Mouse (Mus musculus) c-Kit-positive CD71-negative TER-119-negative erythroid progenitor cells, embryonic 14.5 days (primary cell): Measurements from ENCODE around the gene Pmel.

Source experiments
- DNase-seq: peaks from one replicate; pipeline ENCODE4 v3.0.0-alpha.2; 2013; ENCODE audit warnings: low read depth

The Pmel gene

GRCm38 (mm10) chr10:128703895-128704294 lies at the start of gene Pmel:
Gene Pmel, plus strand, starts transcription at chr10:128704195.
- DNase-seq: no peak

DNA sequence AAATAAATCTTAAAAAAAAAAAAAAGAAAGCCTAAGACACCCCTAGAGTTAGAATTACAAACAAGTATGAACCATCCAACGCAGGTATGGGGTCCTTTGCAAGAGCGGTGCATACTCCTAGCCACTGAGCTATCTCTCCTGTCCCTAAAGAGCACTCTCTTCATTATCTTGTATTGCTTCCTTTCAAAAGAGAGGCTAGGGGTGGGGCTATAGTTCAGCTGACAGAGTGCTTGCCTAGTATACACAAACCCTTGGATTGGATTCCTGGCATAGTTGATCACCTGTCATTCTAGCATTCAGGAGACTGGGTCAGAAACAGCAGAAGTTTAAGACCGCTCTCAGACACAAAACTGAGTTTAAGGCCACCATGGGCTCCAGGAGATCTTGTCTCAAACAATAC lies 48.7 kb upstream of the Pmel start:
- no peak for DNase-seq

DNA sequence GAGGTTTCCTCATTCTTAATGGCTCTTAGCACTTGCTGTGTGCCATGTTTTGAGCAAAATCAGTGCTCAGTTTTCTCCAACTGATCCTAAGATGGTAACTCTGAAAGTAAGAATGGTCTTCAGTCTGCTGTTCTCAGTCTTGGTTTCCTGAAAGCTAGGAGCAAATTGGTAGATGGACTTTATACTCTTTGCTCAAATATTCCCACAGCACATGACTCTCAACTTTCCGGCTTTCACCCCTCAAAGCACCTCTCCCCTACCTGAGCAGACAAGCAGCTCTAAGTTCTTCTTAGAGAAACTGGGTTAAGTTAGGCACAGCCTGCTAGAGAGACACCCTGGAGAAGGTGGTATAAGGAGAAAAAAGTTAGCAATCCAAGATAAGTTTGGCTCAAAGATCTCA lies 47.3 kb upstream of the Pmel start:
- no peak for DNase-seq

GRCm38 (mm10) chr10:128657844-128658243 lies 46.2 kb upstream of the Pmel start:
- DNase-seq: no peak

DNA sequence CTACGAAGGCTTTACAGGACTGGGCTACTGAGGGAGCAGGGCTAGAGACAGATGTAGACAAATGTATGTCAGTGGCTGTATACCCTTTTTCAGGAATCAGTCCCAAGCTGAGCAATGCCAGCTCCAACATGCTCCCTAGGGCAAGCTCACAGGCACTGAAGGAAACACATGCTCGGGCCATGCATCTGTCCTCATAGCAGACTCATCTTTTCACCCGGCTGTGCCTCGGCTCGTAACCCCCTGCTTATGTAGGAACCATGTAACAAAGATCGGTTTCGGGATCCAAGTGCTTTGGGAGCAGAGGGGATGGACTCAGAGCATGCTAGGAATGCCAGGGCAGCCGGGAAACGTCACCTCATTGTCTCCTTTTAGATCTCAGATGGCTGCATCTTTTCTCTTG lies 44.5 kb upstream of the Pmel start:
- DNase-seq: no peak

- DNase-seq: no peak
Measured at GRCm38 (mm10) chr10:128662465-128662864, 41.5 kb upstream of the Pmel start.

- no peak for DNase-seq
Measured at GRCm38 (mm10) chr10:128663441-128664220, 40.4 kb upstream of the Pmel start.

- DNase-seq: no peak
Measured at GRCm38 (mm10) chr10:128664808-128665207, 39.2 kb upstream of the Pmel start.

DNA sequence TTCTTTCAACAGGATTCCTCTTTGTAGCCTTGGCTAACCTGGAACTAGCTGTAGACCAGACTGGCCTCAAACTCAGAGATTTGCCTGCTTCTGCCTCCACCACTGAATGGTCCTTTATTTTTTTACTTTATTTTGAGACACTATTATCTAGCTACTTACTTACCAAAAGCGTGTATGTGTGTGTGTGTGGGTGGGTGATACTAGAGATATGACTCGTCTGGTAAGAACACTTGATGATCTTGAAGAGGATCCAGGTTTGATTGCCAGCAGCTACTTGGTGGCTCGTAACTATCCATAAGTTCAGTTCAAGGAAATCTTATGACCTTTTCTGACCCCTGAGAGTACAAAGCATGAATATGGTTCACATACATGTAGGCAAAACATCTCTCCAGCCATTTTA lies 38.7 kb upstream of the Pmel start:
- DNase-seq: no peak

- DNase-seq: no peak
Measured at GRCm38 (mm10) chr10:128665806-128666205, 38.2 kb upstream of the Pmel start.

- DNase-seq: no peak
Measured at GRCm38 (mm10) chr10:128668790-128669672, 35.0 kb upstream of the Pmel start.

GRCm38 (mm10) chr10:128671148-128671547 lies 32.8 kb upstream of the Pmel start:
- DNase-seq: no peak

DNA sequence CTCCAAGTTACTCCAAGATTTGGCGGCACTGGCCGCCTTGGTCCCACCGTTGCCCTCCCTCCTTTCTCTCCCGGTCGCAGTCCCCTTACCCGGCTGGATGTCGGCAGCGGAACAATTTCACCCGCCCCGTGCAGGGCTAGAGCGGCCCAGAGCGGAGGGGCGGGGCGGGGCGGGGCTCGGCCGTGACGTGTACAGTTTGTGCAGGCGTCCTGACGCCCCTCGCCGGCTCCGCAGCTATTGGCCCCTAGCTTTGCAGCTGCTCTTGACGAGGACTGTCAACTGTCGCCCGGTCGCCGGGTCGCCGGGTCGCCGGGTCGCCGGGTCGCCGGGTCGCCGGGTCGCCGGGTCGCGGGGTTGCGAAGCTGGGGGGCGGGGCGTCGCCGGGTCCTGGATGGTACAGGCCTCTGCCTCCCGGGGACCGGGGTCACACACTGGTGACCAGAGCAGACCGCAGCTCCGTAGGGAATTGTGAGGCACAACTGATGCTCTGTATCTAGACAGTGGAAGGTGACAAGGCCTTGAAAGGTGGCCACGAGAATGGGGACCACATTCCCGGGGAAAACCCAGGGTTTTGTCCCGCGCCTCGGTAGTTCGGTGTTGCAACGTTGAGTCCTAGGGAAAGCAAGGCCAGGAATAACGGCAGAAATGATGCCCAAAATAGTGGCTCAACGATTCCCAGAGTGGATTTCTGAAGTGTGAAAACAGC lies 30.1 kb upstream of the Pmel start, which contains the start of gene Suox:
Gene Suox (minus strand): TSS at position 311 of the 706 bp plus-strand sequence.
- DNase-seq: peak; percentile 68

GRCm38 (mm10) chr10:128674469-128675008 lies 29.5 kb upstream of the Pmel start:
- peak; percentile 54 for DNase-seq

DNA sequence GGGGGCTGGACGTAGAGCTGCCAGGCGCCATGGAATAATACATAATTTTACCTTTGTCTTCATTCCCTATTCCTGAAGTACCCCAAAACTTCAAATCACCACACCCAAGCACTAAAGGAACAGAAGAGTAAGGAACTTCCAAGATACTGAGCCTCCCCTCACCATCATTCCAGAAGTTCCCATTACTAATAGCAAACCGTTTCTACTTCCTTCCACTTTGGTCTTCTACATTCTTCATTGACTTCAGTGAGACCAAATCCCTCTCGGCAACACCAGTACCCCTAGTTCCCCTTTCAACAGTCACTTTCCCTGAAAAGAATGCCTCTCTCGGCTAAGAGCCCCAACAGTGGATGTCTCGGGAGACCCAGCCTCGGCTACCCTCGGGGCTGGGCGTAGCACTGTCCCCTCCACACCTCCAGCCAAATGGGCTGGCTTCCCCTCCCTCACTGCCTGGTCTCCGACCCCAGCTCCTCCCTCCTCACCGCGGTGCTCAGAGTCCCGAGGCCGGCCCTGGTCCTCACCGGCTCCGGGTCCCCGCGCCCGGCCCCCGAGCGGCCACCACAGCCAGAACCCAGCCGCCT lies 8.5 kb upstream of the Pmel start:
- no peak for DNase-seq

DNA sequence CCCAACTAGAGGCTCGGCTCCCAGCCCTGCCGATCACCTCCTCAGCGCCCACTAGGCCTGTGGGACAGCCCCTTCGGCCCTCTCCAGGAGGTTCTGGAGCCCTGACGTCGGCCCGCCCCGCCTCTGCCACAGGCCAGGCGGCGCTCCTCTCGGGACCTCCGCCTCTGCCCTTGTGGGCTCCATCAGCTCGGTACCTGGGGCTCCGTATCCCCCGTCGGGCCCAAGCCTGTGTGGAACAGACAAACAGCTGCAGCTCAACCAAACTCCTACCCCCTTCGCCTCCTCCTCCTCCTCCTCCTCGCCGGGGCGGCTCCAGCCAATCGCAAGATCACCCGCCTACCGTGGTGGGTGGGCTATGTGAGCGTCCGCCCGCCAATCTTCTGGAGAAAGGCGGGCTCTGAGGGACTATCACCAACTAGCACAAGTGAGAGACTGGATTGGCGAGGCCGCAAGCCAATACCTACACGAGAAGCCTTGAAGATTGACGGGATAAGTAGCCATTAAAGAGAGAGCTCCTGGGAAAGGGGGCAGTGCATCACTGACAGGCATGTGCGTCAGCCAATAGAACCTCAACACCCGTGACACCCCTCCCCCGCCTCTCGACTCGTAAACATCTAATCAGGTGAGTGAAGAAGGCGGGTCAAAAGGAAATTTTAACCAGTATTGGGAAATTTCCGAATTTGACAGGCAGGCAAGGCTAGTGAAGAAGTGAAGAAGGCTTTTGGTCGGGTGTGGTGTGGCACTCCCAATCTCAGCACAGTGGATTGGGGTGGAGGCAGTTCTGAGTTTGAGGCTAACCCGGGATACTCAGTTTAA lies 7.8 kb upstream of the Pmel start, which contains the start of gene Rab5b:
Gene Rab5b (minus strand): TSS at position 273 of the 816 bp plus-strand sequence.
- DNase-seq: peak; percentile 97

DNA sequence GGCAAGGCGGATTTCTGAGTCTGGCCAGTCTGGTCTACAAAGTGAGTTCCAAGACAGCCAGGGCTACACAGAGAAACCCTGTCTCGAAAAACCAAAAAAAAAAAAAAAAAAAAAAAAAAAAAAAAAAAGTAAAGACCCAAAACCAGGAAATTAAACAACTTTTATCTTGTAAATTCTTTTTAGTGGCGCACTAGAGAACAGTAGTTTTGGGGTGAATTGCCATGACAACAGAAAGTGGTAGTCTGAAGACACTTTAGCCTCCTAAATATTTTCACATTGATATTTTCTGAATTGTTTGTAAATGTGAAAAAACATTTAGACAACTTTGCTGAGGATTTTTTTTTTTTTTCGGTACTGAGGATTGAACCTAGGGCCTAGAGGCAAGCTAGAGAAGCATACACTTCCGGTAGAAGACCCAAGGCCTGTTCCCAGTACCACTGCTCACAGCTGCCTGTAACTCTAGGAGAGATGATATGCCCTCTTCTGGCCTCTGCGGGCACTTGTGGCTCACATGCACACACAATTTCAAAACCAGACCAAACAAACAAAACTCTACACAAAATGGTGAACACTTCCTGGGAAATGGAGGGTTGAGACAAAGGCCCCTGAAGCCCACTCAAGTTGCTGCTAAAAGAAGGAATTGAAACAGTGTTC lies 6.8 kb upstream of the Pmel start:
- DNase-seq: no peak

DNA sequence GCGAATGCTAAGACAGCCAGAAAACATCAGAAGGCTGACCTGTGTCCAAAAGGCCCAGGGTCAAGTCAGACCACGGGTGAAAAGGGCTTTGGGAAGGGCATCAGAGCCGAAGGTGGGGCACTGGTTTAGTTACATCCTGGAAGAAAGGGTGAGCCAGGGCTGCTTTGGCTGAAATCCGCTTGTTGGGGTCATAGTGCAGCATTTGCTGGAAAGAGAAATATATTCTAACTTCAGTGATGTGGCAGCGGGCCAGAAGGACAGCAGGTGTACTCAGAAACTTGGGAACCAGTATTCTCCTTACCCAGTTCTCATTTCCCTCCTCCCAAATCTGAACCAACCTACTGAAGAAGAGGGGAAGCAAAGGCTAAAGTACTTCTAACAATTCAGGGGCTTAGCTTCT lies 5.0 kb upstream of the Pmel start:
- no peak for DNase-seq

- DNase-seq: no peak
Measured at GRCm38 (mm10) chr10:128699611-128700010, 4.4 kb upstream of the Pmel start.

DNA sequence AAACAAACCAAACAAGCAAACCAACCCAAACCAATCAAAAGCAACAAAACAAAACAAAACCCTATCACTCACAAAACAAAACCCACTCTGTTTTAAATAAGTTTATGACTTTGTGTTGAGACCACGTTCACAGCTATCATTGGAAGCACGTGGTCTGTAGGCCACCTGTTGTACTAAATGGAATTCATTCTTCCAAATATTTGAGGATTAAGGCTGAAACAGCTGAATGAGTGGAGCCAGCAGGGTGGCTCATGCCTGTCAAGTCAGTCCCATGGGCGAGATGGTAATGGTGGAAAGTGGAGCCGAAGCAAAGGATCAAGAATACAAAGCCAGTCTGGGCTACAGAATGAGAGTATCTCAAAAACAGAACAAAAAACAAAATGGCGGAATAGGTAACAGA lies 3.3 kb upstream of the Pmel start:
- no peak for DNase-seq
